Mouse (Mus musculus) naive thymus-derived CD4-positive, alpha-beta T cell, adult 2 months (primary cell): Measurements from ENCODE around the gene Dhrs7c.

Experiments
- DNase-seq: peaks from one replicate; pipeline ENCODE4 v3.0.0-alpha.2; 2011; ENCODE audit warnings: low read depth

Gene Dhrs7c

GRCm38 (mm10) chr11:67845193-67845592, 47.2 kb downstream of the Dhrs7c start:
- DNase-seq: no peak

GRCm38 (mm10) chr11:67851770-67852169, 53.8 kb downstream of the Dhrs7c start:
- no peak for DNase-seq

- no peak for DNase-seq
Measured at GRCm38 (mm10) chr11:67853996-67854395, 56.0 kb downstream of the Dhrs7c start.

- DNase-seq: no peak
Measured at GRCm38 (mm10) chr11:67855035-67855434, 57.0 kb downstream of the Dhrs7c start.

GRCm38 (mm10) chr11:67858518-67858917, 60.5 kb downstream of the Dhrs7c start:
- no peak for DNase-seq

- no peak for DNase-seq
Measured at GRCm38 (mm10) chr11:67860743-67861398, 62.9 kb downstream of the Dhrs7c start.

- DNase-seq: no peak
Measured at GRCm38 (mm10) chr11:67861399-67861838, 63.4 kb downstream of the Dhrs7c start.

- DNase-seq: no peak
Measured at GRCm38 (mm10) chr11:67865100-67865499, 67.1 kb downstream of the Dhrs7c start.
